Mouse (Mus musculus): Measurements from ENCODE around the gene Asxl2. TPM values are rescaled to one million over a fixed set of nuclear protein-coding genes. Genes with fewer than 3 reads are reported as not detected.
"Not testable (repeated sequence)": the region's sequence is repeated elsewhere in the genome, so short reads cannot be mapped to it uniquely, and the experiment has no call there.

Gene Asxl2
- total RNA-seq (2022), result 10 to 100 TPM; 38.3 to 62.8 (median 44.5) TPM

GRCm38 (mm10) chr12:3426530-3427034, at the start of gene Asxl2:
Gene Asxl2 (plus strand): TSS chr12:3426857.
- DNase-seq, result peak; percentile 99

- DNase-seq, result no peak
These were observed 49.5 kb upstream of the Asxl2 start for GRCm38 (mm10) chr12:3377190-3377589.

- no peak for DNase-seq
These were observed 48.9 kb upstream of the Asxl2 start for GRCm38 (mm10) chr12:3377755-3378154.

GRCm38 (mm10) chr12:3384860-3385259, 41.8 kb upstream of the Asxl2 start:
- DNase-seq, result peak; percentile 74

- no peak for DNase-seq
These were observed 41.4 kb upstream of the Asxl2 start for GRCm38 (mm10) chr12:3385271-3385670.

GRCm38 (mm10) chr12:3385940-3386339, 40.7 kb upstream of the Asxl2 start:
- no peak for DNase-seq

GRCm38 (mm10) chr12:3387891-3388290, 38.8 kb upstream of the Asxl2 start:
- no peak for DNase-seq

GRCm38 (mm10) chr12:3389394-3389793, 37.3 kb upstream of the Asxl2 start:
- peak; percentile 88 for DNase-seq

- DNase-seq, result no peak
These were observed 36.6 kb upstream of the Asxl2 start for GRCm38 (mm10) chr12:3390071-3390470.

GRCm38 (mm10) chr12:3390577-3391262, 35.9 kb upstream of the Asxl2 start:
- DNase-seq, result peak; percentile 75

GRCm38 (mm10) chr12:3391276-3391675, 35.4 kb upstream of the Asxl2 start:
- DNase-seq, result no peak

- DNase-seq, result no peak
These were observed 33.5 kb upstream of the Asxl2 start for GRCm38 (mm10) chr12:3393140-3393539.

- DNase-seq, result no peak
These were observed 29.7 kb upstream of the Asxl2 start for GRCm38 (mm10) chr12:3396931-3397330.

- not testable (repeated sequence) for DNase-seq
These were observed 21.0 kb upstream of the Asxl2 start for GRCm38 (mm10) chr12:3405662-3406061.

- no peak for DNase-seq
These were observed 20.1 kb upstream of the Asxl2 start for GRCm38 (mm10) chr12:3406585-3406984.

GRCm38 (mm10) chr12:3414956-3415355, 11.7 kb upstream of the Asxl2 start:
- DNase-seq, result no peak

GRCm38 (mm10) chr12:3418761-3419160, 7.9 kb upstream of the Asxl2 start:
- no peak for DNase-seq

GRCm38 (mm10) chr12:3420519-3420918, 6.1 kb upstream of the Asxl2 start:
- DNase-seq, result no peak

GRCm38 (mm10) chr12:3422786-3423185, 3.9 kb upstream of the Asxl2 start:
- no peak for DNase-seq

- no peak for DNase-seq
These were observed 2.5 kb upstream of the Asxl2 start for GRCm38 (mm10) chr12:3424179-3424578.

GRCm38 (mm10) chr12:3425375-3426341, 999 bp upstream of the Asxl2 start:
- DNase-seq, result no peak

- DNase-seq, result peak; percentile 79
These were observed 621 bp downstream of the Asxl2 start for GRCm38 (mm10) chr12:3427067-3427889.
